Mouse (Mus musculus): Measurements from ENCODE around the gene Trmt1l. TPM values are rescaled to one million over a fixed set of nuclear protein-coding genes. Genes with fewer than 3 reads are reported as not detected.

Gene Trmt1l
- polyA plus RNA-seq, 1 experiment from 2014 or later: 43.5 TPM

Small RNA genes within 50 kb of the gene (microRNA-seq; reads per million reads assigned to microRNA genes)
- 1.4 reads per million for gene Mir7682 (ENCODE audit: borderline number of aligned reads)

Other genes with a start within 250 kb of the Trmt1l start
- 0.49 and 0.66 TPM in 2 replicates for gene Gm47985, start 246.0 kb upstream of the Trmt1l start, polyA plus RNA-seq (2014; fragmentation: Nextera tagmentation; extraction: Ambion mirVana)
- 0.45 TPM in 1 of 2 replicates, not detected in the other for gene Gm8947, start 236.2 kb upstream of the Trmt1l start, polyA plus RNA-seq (2014; fragmentation: Nextera tagmentation; extraction: Ambion mirVana)
- gene Gm47995, start 230.1 kb upstream of the Trmt1l start, polyA plus RNA-seq (2014; fragmentation: Nextera tagmentation; extraction: Ambion mirVana): 0.36 TPM in 1 of 2 replicates, not detected in the other
- not detected in 2 replicates for gene 3110040M04Rik, start 224.4 kb upstream of the Trmt1l start, polyA plus RNA-seq (2014; fragmentation: Nextera tagmentation; extraction: Ambion mirVana)
- 0.54 TPM in 1 of 2 replicates, not detected in the other for gene Gm47996, start 218.4 kb upstream of the Trmt1l start, polyA plus RNA-seq (2014; fragmentation: Nextera tagmentation; extraction: Ambion mirVana)
- gene Ivns1abp, start 84.1 kb upstream of the Trmt1l start, polyA plus RNA-seq (2014; fragmentation: Nextera tagmentation; extraction: Ambion mirVana): 432 and 470 TPM in 2 replicates
- gene Swt1, start 87 bp upstream of the Trmt1l start, polyA plus RNA-seq (2014; fragmentation: Nextera tagmentation; extraction: Ambion mirVana): 21.9 and 22.8 TPM in 2 replicates
- gene Rnf2, start 72.4 kb downstream of the Trmt1l start, polyA plus RNA-seq (2014; fragmentation: Nextera tagmentation; extraction: Ambion mirVana): 140 and 160 TPM in 2 replicates
- gene Fam129a, start 142.6 kb downstream of the Trmt1l start, polyA plus RNA-seq (2014; fragmentation: Nextera tagmentation; extraction: Ambion mirVana): 1.4 and 1.9 TPM in 2 replicates

All from embryonic facial prominence, embryonic 11.5 days (tissue).